ENCODE assay signal across 14 mouse cellular contexts in the genomic region with DNA sequence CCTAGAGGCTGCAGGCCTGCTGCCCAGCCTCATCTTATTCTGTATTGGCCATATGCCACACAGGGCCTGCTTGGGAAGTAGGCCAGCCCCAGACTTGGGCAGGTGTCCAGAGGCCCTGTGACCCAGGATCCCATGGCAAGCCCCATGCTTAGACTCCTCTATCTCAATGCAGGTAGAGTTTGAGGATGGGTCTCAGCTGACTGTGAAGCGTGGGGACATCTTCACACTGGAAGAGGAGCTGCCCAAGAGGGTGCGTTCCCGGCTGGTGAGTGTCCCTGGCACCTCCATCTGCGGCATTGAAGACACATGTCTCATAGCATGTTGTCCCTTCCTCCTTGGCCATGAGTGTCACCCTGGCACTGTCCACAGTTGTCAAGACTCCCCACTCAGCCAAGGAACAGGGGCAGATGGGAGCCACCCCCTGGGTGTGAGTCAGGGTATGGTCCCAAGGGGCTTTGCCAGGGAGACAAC.
DNase-seq lines count a peak whose midpoint lies in the region; ATAC-seq lines count a peak whose summit lies in the region.
"Had no signal": no experiment of that assay in that cellular context is flagged by ENCODE, and none has a peak within 500 bp of the region (broad histone marks: within the 10 kb centered on the region; RNA-seq: fewer than 3 reads in every experiment).

No protein-coding gene starts in this region.

- no peaks in the 10 kb centered on the region for H3K9me3 ChIP-seq in hindbrain, embryonic 13.5 days
- no peaks in the 10 kb centered on the region for H3K9me3 ChIP-seq in hindbrain, embryonic 16.5 days (ENCODE audit: control insufficient read depth, low read length)
- no peaks in the 10 kb centered on the region for H3K9me3 ChIP-seq in intestine, embryonic 16.5 days (ENCODE audit: control insufficient read depth, low read length)
- H3K9me3 ChIP-seq: forebrain, embryonic 15.5 days; heart, embryonic 13.5 days; intestine, embryonic 15.5 days; limb, embryonic 15.5 days; midbrain, embryonic 12.5 days had no signal

- DNase-seq in adrenal gland, postnatal 10 days: peak; percentile 71
- DNase-seq in adrenal gland, adult 8-10 months: no peak
- DNase-seq in brain, adult 2 months (ENCODE audit: low read depth, low spot score): peak; percentile 60
- DNase-seq in cerebellum, postnatal 36 days: peak; percentile 73 to 82
- DNase-seq: lung, postnatal 10 days had no signal

- H3K4me3 ChIP-seq in hindbrain, embryonic 13.5 days: no peak overlapping the region
- H3K4me3 ChIP-seq in hindbrain, embryonic 16.5 days (ENCODE audit: low read length): no peak overlapping the region
- H3K4me3 ChIP-seq in intestine, embryonic 16.5 days (ENCODE audit: low read length): no peak overlapping the region
- H3K4me3 ChIP-seq: forebrain, embryonic 15.5 days; heart, embryonic 13.5 days; intestine, embryonic 15.5 days; limb, embryonic 15.5 days; midbrain, embryonic 12.5 days had no signal

- 97% methylated on average over 4 of the region's 4 CpGs for WGBS in hindbrain, embryonic 13.5 days
- WGBS in hindbrain, embryonic 16.5 days: 98% methylated on average over 4 of the region's 4 CpGs
- WGBS in intestine, embryonic 16.5 days: 93% methylated on average over 4 of the region's 4 CpGs

- H3K27ac ChIP-seq in hindbrain, embryonic 13.5 days: peak overlapping the region; percentile 23; the same call in 1 of the 2 replicates
- no peak overlapping the region for H3K27ac ChIP-seq in hindbrain, embryonic 16.5 days (ENCODE audit: low read depth, low read length)
- no peak overlapping the region for H3K27ac ChIP-seq in intestine, embryonic 16.5 days (ENCODE audit: low read length)
- H3K27ac ChIP-seq: forebrain, embryonic 15.5 days; heart, embryonic 13.5 days; intestine, embryonic 15.5 days; limb, embryonic 15.5 days; midbrain, embryonic 12.5 days had no signal

- peaks cover 4% of the 10 kb centered on the region for H3K4me1 ChIP-seq in hindbrain, embryonic 13.5 days (replicated peaks)
- peaks cover 3% of the 10 kb centered on the region; the same call in 1 of the 2 replicates for H3K4me1 ChIP-seq in hindbrain, embryonic 16.5 days (ENCODE audit: control insufficient read depth, insufficient read depth, low read depth, low read length)
- no peaks in the 10 kb centered on the region for H3K4me1 ChIP-seq in intestine, embryonic 16.5 days (ENCODE audit: control insufficient read depth, insufficient read depth, low read length)
- H3K4me1 ChIP-seq: forebrain, embryonic 15.5 days; heart, embryonic 13.5 days; intestine, embryonic 15.5 days; limb, embryonic 15.5 days; midbrain, embryonic 12.5 days had no signal

- H3K27me3 ChIP-seq in hindbrain, embryonic 13.5 days: no peaks in the 10 kb centered on the region
- no peaks in the 10 kb centered on the region for H3K27me3 ChIP-seq in hindbrain, embryonic 16.5 days (replicated peaks; ENCODE audit: control insufficient read depth, insufficient read depth, low read length)
- no peaks in the 10 kb centered on the region for H3K27me3 ChIP-seq in intestine, embryonic 16.5 days (replicated peaks; ENCODE audit: control insufficient read depth, insufficient read depth, low read length)
- H3K27me3 ChIP-seq: forebrain, embryonic 15.5 days; heart, embryonic 13.5 days; intestine, embryonic 15.5 days; limb, embryonic 15.5 days; midbrain, embryonic 12.5 days had no signal

- H3K36me3 ChIP-seq in hindbrain, embryonic 13.5 days: peaks cover 90% of the 10 kb centered on the region
- peaks cover 57% of the 10 kb centered on the region for H3K36me3 ChIP-seq in hindbrain, embryonic 16.5 days (ENCODE audit: control insufficient read depth, insufficient read depth, low read length)
- peaks cover 21% of the 10 kb centered on the region for H3K36me3 ChIP-seq in intestine, embryonic 16.5 days (ENCODE audit: control insufficient read depth, insufficient read depth, low read length)

- no peak overlapping the region for H3K9ac ChIP-seq in hindbrain, embryonic 13.5 days
- H3K9ac ChIP-seq in hindbrain, embryonic 16.5 days (ENCODE audit: low read depth, low read length): no peak overlapping the region
- no peak overlapping the region for H3K9ac ChIP-seq in intestine, embryonic 16.5 days (ENCODE audit: low read depth, low read length)
- H3K9ac ChIP-seq: forebrain, embryonic 15.5 days; heart, embryonic 13.5 days; intestine, embryonic 15.5 days; limb, embryonic 15.5 days; midbrain, embryonic 12.5 days had no signal

- no peak for ATAC-seq in hindbrain, embryonic 13.5 days (ENCODE audit: low FRiP score)
- ATAC-seq in hindbrain, embryonic 16.5 days: no peak
- ATAC-seq in erythroid progenitor cell, adult 5-6 weeks (replicated peaks; ENCODE audit: low FRiP score, poor library complexity, severe bottlenecking): no peak
- ATAC-seq in intestine, embryonic 16.5 days: no peak
- ATAC-seq: forebrain, embryonic 15.5 days; intestine, embryonic 15.5 days had no signal

- no peak overlapping the region for H3K4me2 ChIP-seq in hindbrain, embryonic 13.5 days
- H3K4me2 ChIP-seq in hindbrain, embryonic 16.5 days (ENCODE audit: low read length): no peak overlapping the region
- H3K4me2 ChIP-seq in intestine, embryonic 16.5 days (ENCODE audit: low read depth, low read length): no peak overlapping the region
- H3K4me2 ChIP-seq: forebrain, embryonic 15.5 days; heart, embryonic 13.5 days; intestine, embryonic 15.5 days; limb, embryonic 15.5 days; midbrain, embryonic 12.5 days had no signal
